Mouse (Mus musculus) adrenal gland, adult 2 months (tissue): Measurements from ENCODE around the gene Olfr51. TPM values are rescaled to one million over a fixed set of nuclear protein-coding genes. Genes with fewer than 3 reads are reported as not detected.
A peak's percentile ranks its signal among the peaks of the same experiment; 100 is the strongest.
"Not testable (repeated sequence)": the region's sequence is repeated elsewhere in the genome, so short reads cannot be mapped to it uniquely, and the experiment has no call there.

ENCODE experiments used
- DNase-seq: peaks from one replicate; pipeline ENCODE4 v3.0.0; 2021
- long read RNA-seq: library from polyadenylated mRNA; stranded (forward); transcript quantifications from one replicate; pipeline ENCODE4 v2.0.0, GENCODE M21; 2021
- polyA plus RNA-seq: library from polyadenylated mRNA; depleted of rRNA; stranded (reverse); fragments of >200 nt; gene quantifications from 2 replicates; pipeline ENCODE4 v1.2.3, GENCODE M21; 2012; rRNA removed
- total RNA-seq, 2 experiments: library from RNA; stranded (reverse); gene quantifications; 2 replicates each; pipeline ENCODE4 v1.2.3; 2021

Olfr51 gene
- total RNA-seq: not detected
- polyA plus RNA-seq: not detected in 2 replicates
- long read RNA-seq: 0 reads

- no peak for DNase-seq
These were observed at the start of gene Olfr51 for GRCm38 (mm10) chr11:51003296-51003695. Olfr51 (plus strand) TSS chr11:51003596.

- DNase-seq: no peak
These were observed 49.7 kb upstream of the Olfr51 start, which contains the start of gene Prop1 for GRCm38 (mm10) chr11:50953665-50954064. Prop1 (minus strand) TSS chr11:50953765.

- DNase-seq: no peak
These were observed 38.5 kb upstream of the Olfr51 start for GRCm38 (mm10) chr11:50964886-50965285.

- DNase-seq: no peak
These were observed 37.2 kb upstream of the Olfr51 start, which contains the start of gene Olfr1378 for GRCm38 (mm10) chr11:50966230-50966629. Olfr1378 (plus strand) TSS chr11:50966530.

- peak; percentile 46 for DNase-seq
These were observed 26.2 kb upstream of the Olfr51 start for GRCm38 (mm10) chr11:50977216-50977615.

- DNase-seq: no peak
These were observed 21.7 kb upstream of the Olfr51 start, which contains the start of gene Olfr1377 for GRCm38 (mm10) chr11:50981667-50982066. Olfr1377 (plus strand) TSS chr11:50981967.

GRCm38 (mm10) chr11:51011821-51012220 lies 8.4 kb downstream of the Olfr51 start:
- peak; percentile 92 for DNase-seq

- DNase-seq: no peak
These were observed 10.5 kb downstream of the Olfr51 start, which contains the start of gene Olfr54 for GRCm38 (mm10) chr11:51013936-51014335. Olfr54 (plus strand) TSS chr11:51014236.

GRCm38 (mm10) chr11:51016341-51016740 lies 12.9 kb downstream of the Olfr51 start:
- DNase-seq: no peak

- DNase-seq: not testable (repeated sequence)
These were observed 23.4 kb downstream of the Olfr51 start for GRCm38 (mm10) chr11:51026811-51027210.

GRCm38 (mm10) chr11:51029381-51029780 lies 26.0 kb downstream of the Olfr51 start:
- DNase-seq: not testable (repeated sequence)

GRCm38 (mm10) chr11:51030225-51030624 lies 26.8 kb downstream of the Olfr51 start:
- DNase-seq: no peak

- peak; percentile 35 for DNase-seq
These were observed 29.5 kb downstream of the Olfr51 start for GRCm38 (mm10) chr11:51032851-51033250.

GRCm38 (mm10) chr11:51034141-51034540 lies 30.7 kb downstream of the Olfr51 start:
- not testable (repeated sequence) for DNase-seq

GRCm38 (mm10) chr11:51035951-51036350 lies 32.6 kb downstream of the Olfr51 start:
- DNase-seq: peak; percentile 86

- not testable (repeated sequence) for DNase-seq
These were observed 41.4 kb downstream of the Olfr51 start for GRCm38 (mm10) chr11:51044776-51045175.

- DNase-seq: not testable (repeated sequence)
These were observed 44.4 kb downstream of the Olfr51 start, which contains the start of gene Olfr1375 for GRCm38 (mm10) chr11:51047809-51048208. Olfr1375 (plus strand) TSS chr11:51048109.

GRCm38 (mm10) chr11:51051678-51052077 lies 48.3 kb downstream of the Olfr51 start:
- DNase-seq: no peak

GRCm38 (mm10) chr11:51053230-51053629 lies 49.8 kb downstream of the Olfr51 start:
- DNase-seq: no peak

GRCm38 (mm10) chr11:51059151-51059571 lies 55.8 kb downstream of the Olfr51 start, which contains the start of gene Zfp354a:
Zfp354a (plus strand) TSS chr11:51059257.
- DNase-seq: peak; percentile 82
